ENCODE assay signal across 18 mouse cellular contexts in genomic region chr10:120581547-120581946, GRCm38 (mm10).
DNase-seq lines count a peak whose midpoint lies in the region; ATAC-seq and TF ChIP-seq lines count a peak whose summit lies in the region.
"Had no signal": no experiment of that assay in that cellular context is flagged by ENCODE, and none has a peak within 500 bp of the region (broad histone marks: within the 10 kb centered on the region; RNA-seq: fewer than 3 reads in every experiment).

No protein-coding gene starts in this region.

- no peak for TF ChIP-seq CTCF in hindbrain, postnatal 0 days (IDR thresholded peaks at IDR 0.05; ENCODE audit: low read depth)

- peak; percentile 80 for ATAC-seq in hindbrain, postnatal 0 days
- no peak for ATAC-seq in hindbrain, embryonic 13.5 days (ENCODE audit: low FRiP score)
- ATAC-seq in midbrain, embryonic 13.5 days = no peak
- ATAC-seq: inflammation-experienced regulatory T-cells, adult 6 months; lung, postnatal 0 days had no signal

- DNase-seq in hindbrain, postnatal 0 days (ENCODE audit: low spot score) = peak; percentile 55
- DNase-seq in midbrain, embryonic 10.5 days (ENCODE audit: low spot score) = no peak
- no peak for DNase-seq in limb, embryonic 10.5 days (ENCODE audit: low spot score)
- DNase-seq in adipocyte (ENCODE audit: low spot score) = no peak
- DNase-seq in ovary, postnatal 14 days (ENCODE audit: low spot score) = no peak
- DNase-seq in right cerebral cortex, postnatal 14 days = no peak
- DNase-seq: cerebellum, adult 11 months; cerebellum, postnatal 36 days; gastrocnemius, postnatal 10 days; heart, postnatal 10 days; thymus, adult 2 months had no signal

- H3K4me1 ChIP-seq in hindbrain, postnatal 0 days (ENCODE audit: insufficient read depth, low read length) = no peaks in the 10 kb centered on the region
- 0 out of 2 replicates have a peak, but pooled peaks cover 5% of the 10 kb centered on the region for H3K4me1 ChIP-seq in hindbrain, embryonic 13.5 days (replicated peaks)
- peaks cover 4% of the 10 kb centered on the region; the same call in 1 of the 2 replicates for H3K4me1 ChIP-seq in midbrain, embryonic 10.5 days
- 0 out of 2 replicates have a peak, but pooled peaks cover 4% of the 10 kb centered on the region for H3K4me1 ChIP-seq in midbrain, embryonic 13.5 days (replicated peaks)
- peaks cover 41% of the 10 kb centered on the region for H3K4me1 ChIP-seq in limb, embryonic 10.5 days

- no peak overlapping the region for H3K27ac ChIP-seq in hindbrain, postnatal 0 days
- no peak overlapping the region for H3K27ac ChIP-seq in hindbrain, embryonic 13.5 days
- H3K27ac ChIP-seq in midbrain, embryonic 10.5 days (replicated peaks) = peak overlapping the region; percentile 49; the same call in 1 of the 2 replicates
- H3K27ac ChIP-seq in midbrain, embryonic 13.5 days = no peak overlapping the region
- H3K27ac ChIP-seq in limb, embryonic 10.5 days = peak overlapping the region; percentile 42; the same call in 1 of the 2 replicates
- H3K27ac ChIP-seq: embryonic facial prominence, embryonic 13.5 days; liver, embryonic 14.5 days had no signal

- no peak overlapping the region for H3K9ac ChIP-seq in hindbrain, postnatal 0 days (replicated peaks; ENCODE audit: low read length)
- no peak overlapping the region for H3K9ac ChIP-seq in hindbrain, embryonic 13.5 days
- no peak overlapping the region for H3K9ac ChIP-seq in midbrain, embryonic 13.5 days (replicated peaks)
- H3K9ac ChIP-seq: embryonic facial prominence, embryonic 13.5 days; liver, embryonic 14.5 days had no signal

- WGBS in hindbrain, postnatal 0 days = 46% methylated on average over 6 of the region's 6 CpGs
- 65% methylated on average over 6 of the region's 6 CpGs for WGBS in hindbrain, embryonic 13.5 days
- WGBS in midbrain, embryonic 10.5 days = 84% methylated on average over 6 of the region's 6 CpGs
- 54% methylated on average over 6 of the region's 6 CpGs for WGBS in midbrain, embryonic 13.5 days
- 93% methylated on average over 6 of the region's 6 CpGs for WGBS in limb, embryonic 10.5 days

- H3K4me2 ChIP-seq in hindbrain, postnatal 0 days (ENCODE audit: low read depth, low read length) = no peak overlapping the region
- H3K4me2 ChIP-seq in hindbrain, embryonic 13.5 days = no peak overlapping the region
- no peak overlapping the region for H3K4me2 ChIP-seq in midbrain, embryonic 13.5 days (replicated peaks)
- H3K4me2 ChIP-seq: embryonic facial prominence, embryonic 13.5 days had no signal

- no peaks in the 10 kb centered on the region for H3K36me3 ChIP-seq in hindbrain, postnatal 0 days (ENCODE audit: insufficient read depth, low read length)
- no peaks in the 10 kb centered on the region for H3K36me3 ChIP-seq in hindbrain, embryonic 13.5 days
- no peaks in the 10 kb centered on the region for H3K36me3 ChIP-seq in midbrain, embryonic 10.5 days
- no peaks in the 10 kb centered on the region for H3K36me3 ChIP-seq in midbrain, embryonic 13.5 days
- no peaks in the 10 kb centered on the region for H3K36me3 ChIP-seq in limb, embryonic 10.5 days
- H3K36me3 ChIP-seq: embryonic facial prominence, embryonic 13.5 days had no signal

- no peaks in the 10 kb centered on the region for H3K9me3 ChIP-seq in hindbrain, postnatal 0 days (ENCODE audit: low read length)
- no peaks in the 10 kb centered on the region for H3K9me3 ChIP-seq in hindbrain, embryonic 13.5 days
- no peaks in the 10 kb centered on the region for H3K9me3 ChIP-seq in midbrain, embryonic 10.5 days (replicated peaks)
- H3K9me3 ChIP-seq in midbrain, embryonic 13.5 days = no peaks in the 10 kb centered on the region
- H3K9me3 ChIP-seq in limb, embryonic 10.5 days (replicated peaks) = no peaks in the 10 kb centered on the region
- H3K9me3 ChIP-seq: embryonic facial prominence, embryonic 13.5 days had no signal

- H3K27me3 ChIP-seq in hindbrain, postnatal 0 days (ENCODE audit: insufficient read depth, low read length) = no peaks in the 10 kb centered on the region; the same call in 1 of the 2 replicates
- no peaks in the 10 kb centered on the region for H3K27me3 ChIP-seq in hindbrain, embryonic 13.5 days
- no peaks in the 10 kb centered on the region for H3K27me3 ChIP-seq in midbrain, embryonic 10.5 days (ENCODE audit: low read depth, poor library complexity, severe bottlenecking)
- H3K27me3 ChIP-seq in midbrain, embryonic 13.5 days = no peaks in the 10 kb centered on the region
- H3K27me3 ChIP-seq in limb, embryonic 10.5 days (ENCODE audit: low read depth, poor library complexity, severe bottlenecking) = no peaks in the 10 kb centered on the region
- H3K27me3 ChIP-seq: embryonic facial prominence, embryonic 13.5 days had no signal

- H3K4me3 ChIP-seq in hindbrain, postnatal 0 days (ENCODE audit: low read length) = no peak overlapping the region
- H3K4me3 ChIP-seq in hindbrain, embryonic 13.5 days = no peak overlapping the region
- H3K4me3 ChIP-seq in midbrain, embryonic 10.5 days = no peak overlapping the region
- H3K4me3 ChIP-seq in midbrain, embryonic 13.5 days (replicated peaks) = no peak overlapping the region
- no peak overlapping the region for H3K4me3 ChIP-seq in limb, embryonic 10.5 days
- H3K4me3 ChIP-seq: embryonic facial prominence, embryonic 13.5 days; megakaryocyte, embryonic 14.5 days had no signal

Comparison
In these comparisons a context has a peak if more than half of its experiments do, and no peak if none do; other contexts are left out.
1. H3K27ac ChIP-seq: peak in midbrain, embryonic 10.5 days (single experiment) and limb, embryonic 10.5 days (single experiment); none in hindbrain, postnatal 0 days (single experiment), hindbrain, embryonic 13.5 days (single experiment) and midbrain, embryonic 13.5 days (single experiment).